ENCODE assay signal across 11 mouse cellular contexts in genomic region chr5:103780836-103781235, GRCm38 (mm10).
DNase-seq lines count a peak whose midpoint lies in the region; ATAC-seq lines count a peak whose summit lies in the region.
"Had no signal": no experiment of that assay in that cellular context is flagged by ENCODE, and none has a peak within 500 bp of the region (broad histone marks: within the 10 kb centered on the region; RNA-seq: fewer than 3 reads in every experiment).

No protein-coding gene starts in this region.

- 84% methylated on average over 6 of the region's 6 CpGs for WGBS in intestine, embryonic 16.5 days

- peaks cover 24% of the 10 kb centered on the region for H3K4me1 ChIP-seq in intestine, embryonic 16.5 days (ENCODE audit: control insufficient read depth, insufficient read depth, low read length)

- no peak overlapping the region for H3K27ac ChIP-seq in intestine, embryonic 16.5 days (ENCODE audit: low read length)
- H3K27ac ChIP-seq: hindbrain, embryonic 15.5 days; limb, embryonic 13.5 days; midbrain, embryonic 12.5 days had no signal

- no peak overlapping the region for H3K4me2 ChIP-seq in intestine, embryonic 16.5 days (ENCODE audit: low read depth, low read length)
- H3K4me2 ChIP-seq: hindbrain, embryonic 15.5 days; limb, embryonic 13.5 days; midbrain, embryonic 12.5 days had no signal

- no peaks in the 10 kb centered on the region for H3K9me3 ChIP-seq in intestine, embryonic 16.5 days (ENCODE audit: control insufficient read depth, low read length)
- H3K9me3 ChIP-seq: hindbrain, embryonic 15.5 days; limb, embryonic 13.5 days; midbrain, embryonic 12.5 days had no signal

- no peak overlapping the region for H3K9ac ChIP-seq in intestine, embryonic 16.5 days (ENCODE audit: low read depth, low read length)
- H3K9ac ChIP-seq: hindbrain, embryonic 15.5 days; limb, embryonic 13.5 days; midbrain, embryonic 12.5 days had no signal

- H3K27me3 ChIP-seq in intestine, embryonic 16.5 days (replicated peaks; ENCODE audit: control insufficient read depth, insufficient read depth, low read length), result no peaks in the 10 kb centered on the region
- H3K27me3 ChIP-seq: hindbrain, embryonic 15.5 days; limb, embryonic 13.5 days had no signal

- no peak for ATAC-seq in cerebellum, adult (ENCODE audit: insufficient number of reproducible peaks, low FRiP score, low TSS enrichment)
- no peak for ATAC-seq in intestine, embryonic 16.5 days

- peak; percentile 51 for DNase-seq in cerebellum, adult 11 months
- DNase-seq in layer of hippocampus, adult 11-12 months (ENCODE audit: low spot score), result peak; percentile 65
- DNase-seq in layer of hippocampus, adult 9-10 months (ENCODE audit: low spot score), result no peak
- DNase-seq in B cell, adult 2 months, result peak; percentile 49 to 53
- peak; percentile 58 for DNase-seq in kidney, postnatal 14 days
- DNase-seq in embryo, embryonic 10 days (ENCODE audit: low spot score), result no peak

- no peaks in the 10 kb centered on the region for H3K36me3 ChIP-seq in intestine, embryonic 16.5 days (ENCODE audit: control insufficient read depth, insufficient read depth, low read length)
- H3K36me3 ChIP-seq: hindbrain, embryonic 15.5 days had no signal

- H3K4me3 ChIP-seq in intestine, embryonic 16.5 days (ENCODE audit: low read length), result no peak overlapping the region
- H3K4me3 ChIP-seq: hindbrain, embryonic 15.5 days; limb, embryonic 13.5 days; midbrain, embryonic 12.5 days had no signal

Comparison
In these comparisons a context has a peak if more than half of its experiments do, and no peak if none do; other contexts are left out.
1. DNase-seq: peak in cerebellum, adult 11 months (single experiment), layer of hippocampus, adult 11-12 months (single experiment), B cell, adult 2 months (2 of 2) and kidney, postnatal 14 days (single experiment); none in layer of hippocampus, adult 9-10 months (single experiment) and embryo, embryonic 10 days (single experiment).